Mouse (Mus musculus): ENCODE measurements around the gene Tmem229a.

DNA sequence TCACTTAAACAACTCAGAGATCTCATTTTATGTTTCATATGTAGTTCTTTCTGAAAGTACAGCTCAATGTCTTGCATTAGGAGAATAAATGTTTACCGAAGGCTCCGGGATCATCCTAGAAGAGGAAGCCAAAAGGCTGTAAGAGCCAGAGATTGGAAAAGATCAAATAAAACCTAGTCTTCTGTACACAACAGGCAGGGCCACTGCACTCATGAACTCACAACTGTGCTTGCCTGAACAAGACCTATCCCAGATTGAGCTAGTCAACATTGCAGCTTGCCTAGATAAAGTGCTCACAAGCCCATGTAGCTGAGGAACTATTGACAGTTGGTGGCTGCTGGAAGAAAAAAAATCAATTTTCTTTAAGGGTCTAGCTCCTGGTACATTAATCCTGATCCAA lies 42.5 kb downstream of the Tmem229a start:
- TF ChIP-seq CTCF (IDR thresholded peaks at IDR 0.05; ENCODE audit: control insufficient read depth, insufficient read depth, insufficient read length) (no peak), USF1 (IDR thresholded peaks at IDR 0.05; ENCODE audit: low read depth) (no peak)

All from C2C12 (cell line).